Mouse (Mus musculus) liver, adult 2 months (tissue): ENCODE results near the gene Stxbp4.

Experiments used
- CTCF ChIP-seq: fragments of 200-500 bp; IDR thresholded peaks from 2 replicates; pipeline ENCODE4 v1.5.1; 2011; ENCODE audit warnings: low read depth, low read length, control low read depth
- POLR2A ChIP-seq: fragments of 200-500 bp; IDR thresholded peaks from 2 replicates; pipeline ENCODE4 v1.6.1; 2011; ENCODE audit warnings: low read length, control low read depth; ENCODE audit not compliant: insufficient read depth; ENCODE audit errors: extremely low read depth

DNA sequence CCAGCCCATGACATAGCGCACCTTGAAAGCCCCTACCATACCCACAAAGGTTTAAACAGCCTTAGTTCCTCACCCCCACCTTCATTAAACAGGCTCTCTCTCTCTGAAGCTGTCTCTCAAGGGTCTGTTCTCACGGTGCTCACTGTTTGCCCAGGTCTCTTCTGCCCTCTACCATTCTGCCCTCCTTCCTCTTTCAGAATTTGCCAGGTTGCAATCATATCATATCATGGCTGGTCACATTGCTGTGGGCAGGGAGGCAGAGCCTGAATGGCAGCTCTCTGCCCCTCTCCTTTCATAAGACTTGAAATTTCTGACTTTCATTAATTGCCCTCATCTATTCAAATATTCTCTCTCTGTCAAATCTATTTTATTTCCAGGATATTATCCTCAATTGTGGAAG, 195.4 kb downstream of the Stxbp4 start:
- TF ChIP-seq POLR2A (no peak), CTCF (no peak)
